Mouse (Mus musculus) gastrocnemius, postnatal 4 days (tissue): Measurements from ENCODE around the gene Scrn3. TPM values are rescaled to one million over a fixed set of nuclear protein-coding genes. Genes with fewer than 3 reads are reported as not detected.

Experiments used
- DNase-seq, 2 experiments: peaks; one replicate each; pipeline ENCODE4 v3.0.0; 2021 to 2022; ENCODE audit warnings: low spot score in 2 of 2, mixed read lengths in 2 of 2
- total RNA-seq, 2 experiments: library from RNA; stranded (reverse); gene quantifications; 2 replicates each; pipeline ENCODE4 v1.2.3; 2021

The Scrn3 gene
- total RNA-seq, 2 experiments from 2014 or later = 14.9 to 15.4 TPM

GRCm38 (mm10) chr2:73306006-73306405, 6.4 kb upstream of the Scrn3 start:
- no peak for DNase-seq

GRCm38 (mm10) chr2:73313117-73313501, 708 bp downstream of the Scrn3 start:
- DNase-seq = peak in 1 of 2 experiments; percentile 28

GRCm38 (mm10) chr2:73314311-73314710, 1.9 kb downstream of the Scrn3 start:
- no peak for DNase-seq

- DNase-seq = no peak
Measured at GRCm38 (mm10) chr2:73317426-73317825, 5.0 kb downstream of the Scrn3 start.

GRCm38 (mm10) chr2:73319218-73319617, 6.8 kb downstream of the Scrn3 start:
- no peak for DNase-seq

GRCm38 (mm10) chr2:73322991-73323390, 10.6 kb downstream of the Scrn3 start:
- DNase-seq = no peak

- no peak for DNase-seq
Measured at GRCm38 (mm10) chr2:73325871-73326270, 13.5 kb downstream of the Scrn3 start.

- no peak for DNase-seq
Measured at GRCm38 (mm10) chr2:73335949-73336348, 23.5 kb downstream of the Scrn3 start.

GRCm38 (mm10) chr2:73338415-73338814, 26.0 kb downstream of the Scrn3 start:
- DNase-seq = no peak

GRCm38 (mm10) chr2:73343701-73344100, 31.3 kb downstream of the Scrn3 start:
- no peak for DNase-seq

GRCm38 (mm10) chr2:73345204-73345603, 32.8 kb downstream of the Scrn3 start:
- no peak for DNase-seq

GRCm38 (mm10) chr2:73346345-73347086, 34.1 kb downstream of the Scrn3 start:
- DNase-seq = no peak

- no peak for DNase-seq
Measured at GRCm38 (mm10) chr2:73347136-73347535, 34.7 kb downstream of the Scrn3 start.

GRCm38 (mm10) chr2:73347766-73348165, 35.4 kb downstream of the Scrn3 start:
- no peak for DNase-seq

- DNase-seq = no peak
Measured at GRCm38 (mm10) chr2:73348221-73348620, 35.8 kb downstream of the Scrn3 start.

- DNase-seq = no peak
Measured at GRCm38 (mm10) chr2:73351496-73351895, 39.1 kb downstream of the Scrn3 start.

- no peak for DNase-seq
Measured at GRCm38 (mm10) chr2:73351927-73352374, 39.5 kb downstream of the Scrn3 start.

GRCm38 (mm10) chr2:73357004-73357403, 44.6 kb downstream of the Scrn3 start:
- peak in 1 of 2 experiments; percentile 17 for DNase-seq

GRCm38 (mm10) chr2:73359941-73360340, 47.5 kb downstream of the Scrn3 start:
- DNase-seq = no peak

- DNase-seq = no peak
Measured at GRCm38 (mm10) chr2:73360536-73360935, 48.1 kb downstream of the Scrn3 start.

GRCm38 (mm10) chr2:73363448-73363847, 51.0 kb downstream of the Scrn3 start:
- no peak for DNase-seq

- no peak for DNase-seq
Measured at GRCm38 (mm10) chr2:73371530-73372335, 59.3 kb downstream of the Scrn3 start.
